Mouse (Mus musculus): ENCODE data around the gene Acin1. TPM values are rescaled to one million over a fixed set of nuclear protein-coding genes. Genes with fewer than 3 reads are reported as not detected.
A peak's percentile ranks its signal among the peaks of the same experiment; 100 is the strongest.
"Not testable (repeated sequence)": the region's sequence is repeated elsewhere in the genome, so short reads cannot be mapped to it uniquely, and the experiment has no call there.

The Acin1 gene
- polyA plus RNA-seq, 1 experiment: 238 TPM

GRCm38 (mm10) chr14:54616226-54616825, 70.4 kb downstream of the Acin1 start:
- no peaks in the 10 kb centered on the region for H3K27me3 ChIP-seq (ENCODE audit: control insufficient read depth, insufficient read depth, low read length)
- DNase-seq: no peak
- no peak overlapping the region for H3K27ac ChIP-seq (ENCODE audit: control insufficient read depth, insufficient read depth, low read length)
- TF ChIP-seq POLR2A (IDR thresholded peaks at IDR 0.05; ENCODE audit: control insufficient read depth, extremely low read depth, insufficient read depth, low read length, poor library complexity) (no peak), CTCF (IDR thresholded peaks at IDR 0.05; ENCODE audit: borderline replicate concordance, control insufficient read depth, extremely low read depth, insufficient read depth, low read length, poor library complexity) (no peak)
- H3K36me3 ChIP-seq (ENCODE audit: control insufficient read depth, insufficient read depth, low read length): peaks cover 12% of the 10 kb centered on the region
- peaks cover 9% of the 10 kb centered on the region for H3K4me1 ChIP-seq (replicated peaks; ENCODE audit: control insufficient read depth, insufficient read depth, low read length)
- H3K4me3 ChIP-seq (ENCODE audit: control insufficient read depth, insufficient read depth, low read length): no peak overlapping the region
- WGBS: 98% methylated on average over 16 of the region's 16 CpGs

- not testable (repeated sequence) for H3K27ac ChIP-seq (ENCODE audit: control insufficient read depth, insufficient read depth, low read length); H3K4me3 ChIP-seq (ENCODE audit: control insufficient read depth, insufficient read depth, low read length); H3K27me3 ChIP-seq (ENCODE audit: control insufficient read depth, insufficient read depth, low read length); DNase-seq; H3K4me1 ChIP-seq (replicated peaks; ENCODE audit: control insufficient read depth, insufficient read depth, low read length)
- 97% methylated on average over 16 of the region's 16 CpGs for WGBS
- H3K36me3 ChIP-seq (ENCODE audit: control insufficient read depth, insufficient read depth, low read length): peaks cover 12% of the 10 kb centered on the region
Observed at GRCm38 (mm10) chr14:54614130-54614529, 72.6 kb downstream of the Acin1 start.

- H3K27ac ChIP-seq (ENCODE audit: control insufficient read depth, insufficient read depth, low read length): no peak overlapping the region
- no peak for TF ChIP-seq POLR2A (IDR thresholded peaks at IDR 0.05; ENCODE audit: control insufficient read depth, extremely low read depth, insufficient read depth, low read length, poor library complexity)
- no peak for TF ChIP-seq CTCF (IDR thresholded peaks at IDR 0.05; ENCODE audit: borderline replicate concordance, control insufficient read depth, extremely low read depth, insufficient read depth, low read length, poor library complexity)
- DNase-seq: no peak
- no peak overlapping the region for H3K4me3 ChIP-seq (ENCODE audit: control insufficient read depth, insufficient read depth, low read length)
- 96% methylated on average over 6 of the region's 6 CpGs for WGBS
- no peaks in the 10 kb centered on the region for H3K27me3 ChIP-seq (ENCODE audit: control insufficient read depth, insufficient read depth, low read length)
- H3K4me1 ChIP-seq (replicated peaks; ENCODE audit: control insufficient read depth, insufficient read depth, low read length): peaks cover 3% of the 10 kb centered on the region
- peaks cover 12% of the 10 kb centered on the region for H3K36me3 ChIP-seq (ENCODE audit: control insufficient read depth, insufficient read depth, low read length)
Observed at GRCm38 (mm10) chr14:54610648-54611047, 76.1 kb downstream of the Acin1 start.

GRCm38 (mm10) chr14:54609962-54610361, 76.8 kb downstream of the Acin1 start:
- Histone ChIP-seq H3K4me1 (replicated peaks; ENCODE audit: control insufficient read depth, insufficient read depth, low read length) (peaks cover 3% of the 10 kb centered on the region), H3K36me3 (ENCODE audit: control insufficient read depth, insufficient read depth, low read length) (peaks cover 9% of the 10 kb centered on the region), H3K27ac (ENCODE audit: control insufficient read depth, insufficient read depth, low read length) (no peak overlapping the region), H3K27me3 (ENCODE audit: control insufficient read depth, insufficient read depth, low read length) (no peaks in the 10 kb centered on the region), H3K4me3 (ENCODE audit: control insufficient read depth, insufficient read depth, low read length) (no peak overlapping the region)
- DNase-seq: peak; percentile 37
- TF ChIP-seq CTCF (IDR thresholded peaks at IDR 0.05; ENCODE audit: borderline replicate concordance, control insufficient read depth, extremely low read depth, insufficient read depth, low read length, poor library complexity): no peak
- TF ChIP-seq POLR2A (IDR thresholded peaks at IDR 0.05; ENCODE audit: control insufficient read depth, extremely low read depth, insufficient read depth, low read length, poor library complexity): no peak
- WGBS: 91% methylated on average over 4 of the region's 4 CpGs

- DNase-seq: no peak
- WGBS: 93% methylated on average over 4 of the region's 4 CpGs
- H3K27ac ChIP-seq (ENCODE audit: control insufficient read depth, insufficient read depth, low read length): no peak overlapping the region
- peaks cover 3% of the 10 kb centered on the region for H3K4me1 ChIP-seq (replicated peaks; ENCODE audit: control insufficient read depth, insufficient read depth, low read length)
- TF ChIP-seq POLR2A (IDR thresholded peaks at IDR 0.05; ENCODE audit: control insufficient read depth, extremely low read depth, insufficient read depth, low read length, poor library complexity) (no peak), CTCF (IDR thresholded peaks at IDR 0.05; ENCODE audit: borderline replicate concordance, control insufficient read depth, extremely low read depth, insufficient read depth, low read length, poor library complexity) (no peak)
- H3K27me3 ChIP-seq (ENCODE audit: control insufficient read depth, insufficient read depth, low read length): no peaks in the 10 kb centered on the region
- H3K4me3 ChIP-seq (ENCODE audit: control insufficient read depth, insufficient read depth, low read length): no peak overlapping the region
- peaks cover 9% of the 10 kb centered on the region for H3K36me3 ChIP-seq (ENCODE audit: control insufficient read depth, insufficient read depth, low read length)
Observed at GRCm38 (mm10) chr14:54609245-54609644, 77.5 kb downstream of the Acin1 start.

GRCm38 (mm10) chr14:54607226-54607625, 79.5 kb downstream of the Acin1 start:
- WGBS: 85% methylated on average over 8 of the region's 8 CpGs
- Histone ChIP-seq H3K27ac (ENCODE audit: control insufficient read depth, insufficient read depth, low read length) (no peak overlapping the region), H3K4me3 (ENCODE audit: control insufficient read depth, insufficient read depth, low read length) (no peak overlapping the region), H3K27me3 (ENCODE audit: control insufficient read depth, insufficient read depth, low read length) (no peaks in the 10 kb centered on the region), H3K36me3 (ENCODE audit: control insufficient read depth, insufficient read depth, low read length) (peaks cover 5% of the 10 kb centered on the region; the same call in 1 of the 2 replicates), H3K4me1 (replicated peaks; ENCODE audit: control insufficient read depth, insufficient read depth, low read length) (peaks cover 4% of the 10 kb centered on the region)
- no peak for TF ChIP-seq CTCF (IDR thresholded peaks at IDR 0.05; ENCODE audit: borderline replicate concordance, control insufficient read depth, extremely low read depth, insufficient read depth, low read length, poor library complexity)
- TF ChIP-seq POLR2A (IDR thresholded peaks at IDR 0.05; ENCODE audit: control insufficient read depth, extremely low read depth, insufficient read depth, low read length, poor library complexity): no peak
- no peak for DNase-seq

- TF ChIP-seq POLR2A (IDR thresholded peaks at IDR 0.05; ENCODE audit: control insufficient read depth, extremely low read depth, insufficient read depth, low read length, poor library complexity) (peak; percentile 45; the same call in 1 of the 2 replicates), CTCF (IDR thresholded peaks at IDR 0.05; ENCODE audit: borderline replicate concordance, control insufficient read depth, extremely low read depth, insufficient read depth, low read length, poor library complexity) (no peak)
- Histone ChIP-seq H3K4me3 (ENCODE audit: control insufficient read depth, insufficient read depth, low read length) (peak within 1 kb of the TSS; percentile 69), H3K4me1 (replicated peaks; ENCODE audit: control insufficient read depth, insufficient read depth, low read length) (peaks cover 4% of the 10 kb centered on the region), H3K36me3 (ENCODE audit: control insufficient read depth, insufficient read depth, low read length) (no peaks in the 10 kb centered on the region), H3K27me3 (ENCODE audit: control insufficient read depth, insufficient read depth, low read length) (no peaks in the 10 kb centered on the region), H3K27ac (ENCODE audit: control insufficient read depth, insufficient read depth, low read length) (peak within 1 kb of the TSS; percentile 8; the same call in 1 of the 2 replicates)
- DNase-seq: peak; percentile 82
- WGBS: 2% methylated on average over 39 of the region's 39 CpGs
Observed at GRCm38 (mm10) chr14:54605752-54606321, 80.9 kb downstream of the Acin1 start, which contains the start of gene 4931414P19Rik. 4931414P19Rik (minus strand) TSS chr14:54605993.
